Mouse (Mus musculus) urinary bladder, adult 2 months (tissue): ENCODE results near the gene Ajm1. TPM values are rescaled to one million over a fixed set of nuclear protein-coding genes. Genes with fewer than 3 reads are reported as not detected.

Experiments used
- DNase-seq: peaks from one replicate; pipeline ENCODE4 v3.0.0; 2022; ENCODE audit warnings: low spot score
- polyA plus RNA-seq: library from polyadenylated mRNA; depleted of rRNA; stranded (reverse); fragments of >200 nt; gene quantifications from 2 replicates; pipeline ENCODE4 v1.2.3, GENCODE M21; 2012

Ajm1 gene
- polyA plus RNA-seq, 1 experiment, result 0.47 TPM

GRCm38 (mm10) chr2:25583571-25583970 is 2.0 kb upstream of the Ajm1 start:
- no peak for DNase-seq

GRCm38 (mm10) chr2:25583120-25583481 is 1.5 kb upstream of the Ajm1 start:
- peak; percentile 25 for DNase-seq

- DNase-seq, result peak; percentile 19
Measured at GRCm38 (mm10) chr2:25582466-25583119, 1.0 kb upstream of the Ajm1 start.

- DNase-seq, result peak; percentile 23
Measured at GRCm38 (mm10) chr2:25581901-25582301, 344 bp upstream of the Ajm1 start.

GRCm38 (mm10) chr2:25580621-25581101 is 896 bp downstream of the Ajm1 start:
- DNase-seq, result no peak

- peak; percentile 24 for DNase-seq
Measured at GRCm38 (mm10) chr2:25579737-25580460, 1.7 kb downstream of the Ajm1 start.

GRCm38 (mm10) chr2:25578796-25579736 is 2.5 kb downstream of the Ajm1 start:
- DNase-seq, result peak; percentile 22

GRCm38 (mm10) chr2:25577951-25578795 is 3.4 kb downstream of the Ajm1 start:
- peak; percentile 33 for DNase-seq

GRCm38 (mm10) chr2:25576965-25577891 is 4.3 kb downstream of the Ajm1 start:
- DNase-seq, result no peak

- no peak for DNase-seq
Measured at GRCm38 (mm10) chr2:25576028-25576850, 5.3 kb downstream of the Ajm1 start.

GRCm38 (mm10) chr2:25575432-25576027 is 6.0 kb downstream of the Ajm1 start:
- peak; percentile 34 for DNase-seq

- DNase-seq, result peak; percentile 90
Measured at GRCm38 (mm10) chr2:25574579-25575431, 6.8 kb downstream of the Ajm1 start, which contains the start of the genes Mamdc4 and Phpt1. TSS of gene Mamdc4 (minus strand) at chr2:25574845. TSS of gene Phpt1 (minus strand) at chr2:25575224.

GRCm38 (mm10) chr2:25574136-25574535 is 7.4 kb downstream of the Ajm1 start:
- peak; percentile 24 for DNase-seq

GRCm38 (mm10) chr2:25573068-25573467 is 8.5 kb downstream of the Ajm1 start:
- DNase-seq, result no peak

- DNase-seq, result no peak
Measured at GRCm38 (mm10) chr2:25571221-25571620, 10.3 kb downstream of the Ajm1 start.

- DNase-seq, result no peak
Measured at GRCm38 (mm10) chr2:25569323-25569722, 12.2 kb downstream of the Ajm1 start.

- no peak for DNase-seq
Measured at GRCm38 (mm10) chr2:25568473-25569019, 13.0 kb downstream of the Ajm1 start.
